ENCODE assay signal across 12 mouse cellular contexts in genomic region chr10:13115030-13115429, GRCm38 (mm10). TPM values are rescaled to one million over a fixed set of nuclear protein-coding genes. Genes with fewer than 3 reads are reported as not detected.
DNase-seq lines count a peak whose midpoint lies in the region; ATAC-seq lines count a peak whose summit lies in the region.
"Had no signal": no experiment of that assay in that cellular context is flagged by ENCODE, and none has a peak within 500 bp of the region (broad histone marks: within the 10 kb centered on the region; RNA-seq: fewer than 3 reads in every experiment).

No protein-coding gene starts in this region.

- no peak overlapping the region for H3K4me3 ChIP-seq in heart, embryonic 15.5 days
- H3K4me3 ChIP-seq in embryonic facial prominence, embryonic 11.5 days (ENCODE audit: low read depth, low read length), result no peak overlapping the region
- H3K4me3 ChIP-seq in hindbrain, embryonic 13.5 days, result no peak overlapping the region
- H3K4me3 ChIP-seq in neural tube, embryonic 11.5 days (ENCODE audit: low read depth, low read length), result no peak overlapping the region
- H3K4me3 ChIP-seq: lung, embryonic 15.5 days had no signal

- H3K27ac ChIP-seq in heart, embryonic 15.5 days, result peak overlapping the region; percentile 45
- no peak overlapping the region for H3K27ac ChIP-seq in embryonic facial prominence, embryonic 11.5 days (replicated peaks; ENCODE audit: low read depth, low read length)
- peak overlapping the region; percentile 67; the same call in 1 of the 2 replicates for H3K27ac ChIP-seq in hindbrain, embryonic 13.5 days
- H3K27ac ChIP-seq in neural tube, embryonic 11.5 days (ENCODE audit: low read depth, low read length), result peak overlapping the region; percentile 77
- H3K27ac ChIP-seq: lung, embryonic 15.5 days had no signal

- no peaks in the 10 kb centered on the region for H3K9me3 ChIP-seq in heart, embryonic 15.5 days (replicated peaks)
- no peaks in the 10 kb centered on the region for H3K9me3 ChIP-seq in embryonic facial prominence, embryonic 11.5 days (replicated peaks; ENCODE audit: control insufficient read depth, low read length)
- H3K9me3 ChIP-seq in hindbrain, embryonic 13.5 days, result no peaks in the 10 kb centered on the region
- H3K9me3 ChIP-seq in neural tube, embryonic 11.5 days (ENCODE audit: control insufficient read depth, low read length), result no peaks in the 10 kb centered on the region
- H3K9me3 ChIP-seq: lung, embryonic 15.5 days had no signal

- peaks cover 52% of the 10 kb centered on the region for H3K4me1 ChIP-seq in heart, embryonic 15.5 days (replicated peaks)
- no peaks in the 10 kb centered on the region for H3K4me1 ChIP-seq in embryonic facial prominence, embryonic 11.5 days (ENCODE audit: control insufficient read depth, insufficient read depth, low read length)
- H3K4me1 ChIP-seq in hindbrain, embryonic 13.5 days (replicated peaks), result peaks cover 42% of the 10 kb centered on the region
- peaks cover 44% of the 10 kb centered on the region for H3K4me1 ChIP-seq in neural tube, embryonic 11.5 days (ENCODE audit: control insufficient read depth, insufficient read depth, low read length)

- no peak overlapping the region for H3K4me2 ChIP-seq in heart, embryonic 15.5 days
- H3K4me2 ChIP-seq in embryonic facial prominence, embryonic 11.5 days (ENCODE audit: low read depth, low read length), result no peak overlapping the region
- H3K4me2 ChIP-seq in hindbrain, embryonic 13.5 days, result 0 out of 2 replicates have a peak overlapping the region, but pooled peaks have one; percentile 3
- H3K4me2 ChIP-seq in neural tube, embryonic 11.5 days (ENCODE audit: low read depth), result 0 out of 2 replicates have a peak overlapping the region, but pooled peaks have one; percentile 8
- H3K4me2 ChIP-seq: lung, embryonic 15.5 days had no signal

- DNase-seq in heart, adult 8-10 months (ENCODE audit: low spot score), result no peak
- DNase-seq in embryonic facial prominence, embryonic 11.5 days (ENCODE audit: low spot score), result peak; percentile 26
- DNase-seq in neural tube, embryonic 11.5 days (ENCODE audit: low spot score), result peak; percentile 60
- no peak for DNase-seq in gastrocnemius, adult 18-20 months (ENCODE audit: low spot score)
- DNase-seq in left cerebral cortex, postnatal 36 days (ENCODE audit: low spot score in 2 of 2), result no peak
- no peak for DNase-seq in right cerebral cortex, adult 18-20 months
- DNase-seq: cerebellum, postnatal 36 days; gastrocnemius, postnatal 36 days; kidney, postnatal 14 days had no signal

- intact Hi-C loops in left cerebral cortex, postnatal 36 days (cut with DNase I), result no loop called here

- H3K36me3 ChIP-seq in heart, embryonic 15.5 days, result no peaks in the 10 kb centered on the region
- H3K36me3 ChIP-seq in embryonic facial prominence, embryonic 11.5 days (replicated peaks; ENCODE audit: control insufficient read depth, insufficient read depth, low read depth, low read length), result no peaks in the 10 kb centered on the region
- no peaks in the 10 kb centered on the region for H3K36me3 ChIP-seq in hindbrain, embryonic 13.5 days
- H3K36me3 ChIP-seq in neural tube, embryonic 11.5 days (ENCODE audit: control insufficient read depth, insufficient read depth, low read length), result no peaks in the 10 kb centered on the region

- no peak overlapping the region for H3K9ac ChIP-seq in heart, embryonic 15.5 days
- H3K9ac ChIP-seq in embryonic facial prominence, embryonic 11.5 days (replicated peaks; ENCODE audit: low read length), result no peak overlapping the region
- H3K9ac ChIP-seq in hindbrain, embryonic 13.5 days, result no peak overlapping the region
- H3K9ac ChIP-seq in neural tube, embryonic 11.5 days (ENCODE audit: low read length), result no peak overlapping the region
- H3K9ac ChIP-seq: lung, embryonic 15.5 days had no signal

- no peak for ATAC-seq in heart, embryonic 15.5 days (replicated peaks; ENCODE audit: insufficient number of reproducible peaks, insufficient read depth, low FRiP score, low read depth)
- ATAC-seq in embryonic facial prominence, embryonic 11.5 days (replicated peaks; ENCODE audit: insufficient number of reproducible peaks, low FRiP score, low TSS enrichment, low read depth), result peak; percentile 61
- peak; percentile 49 for ATAC-seq in hindbrain, embryonic 13.5 days (ENCODE audit: low FRiP score)
- ATAC-seq in neural tube, embryonic 11.5 days (ENCODE audit: insufficient read depth, low FRiP score, low TSS enrichment), result peak; percentile 73

- no peaks in the 10 kb centered on the region for H3K27me3 ChIP-seq in heart, embryonic 15.5 days
- H3K27me3 ChIP-seq in embryonic facial prominence, embryonic 11.5 days (ENCODE audit: control insufficient read depth, insufficient read depth, low read length), result no peaks in the 10 kb centered on the region
- no peaks in the 10 kb centered on the region for H3K27me3 ChIP-seq in hindbrain, embryonic 13.5 days
- H3K27me3 ChIP-seq in neural tube, embryonic 11.5 days (ENCODE audit: control insufficient read depth, insufficient read depth, low read length), result no peaks in the 10 kb centered on the region
- H3K27me3 ChIP-seq: lung, embryonic 15.5 days had no signal

- 74% methylated on average over 4 of the region's 4 CpGs for WGBS in heart, embryonic 15.5 days
- 42% methylated on average over 4 of the region's 4 CpGs for WGBS in embryonic facial prominence, embryonic 11.5 days
- 11% methylated on average over 4 of the region's 4 CpGs for WGBS in hindbrain, embryonic 13.5 days
- 40% methylated on average over 4 of the region's 4 CpGs for WGBS in neural tube, embryonic 11.5 days

RNA-seq across cellular contexts. Expression of gene Plagl1, which starts 54.7 kb away (rescaled TPM):
- polyA plus RNA-seq in heart, embryonic 15.5 days (2015; fragmentation: Nextera tagmentation; extraction: Ambion mirVana), result 165 and 200 TPM in 2 replicates
- total RNA-seq in heart, adult 8-10 months (2022), result 1 to 10 TPM; 4.1 to 9.4 (median 6.5) TPM
- polyA plus RNA-seq in embryonic facial prominence, embryonic 11.5 days (2014; fragmentation: Nextera tagmentation; extraction: Ambion mirVana), result 136 and 141 TPM in 2 replicates
- 32.3 and 34.2 TPM in 2 replicates for polyA plus RNA-seq in hindbrain, embryonic 13.5 days (2015; fragmentation: Nextera tagmentation; extraction: Ambion mirVana)
- 147 and 150 TPM in 2 replicates for polyA plus RNA-seq in neural tube, embryonic 11.5 days (2014; fragmentation: Nextera tagmentation; extraction: Ambion mirVana)
- 1 to 10 TPM in 1 of 2 experiments, under 1 TPM in 1; 0.88 to 1.1 TPM for total RNA-seq in gastrocnemius, adult 18-20 months (2021)
- total RNA-seq in left cerebral cortex, postnatal 36 days (2021), result 10 to 100 TPM; 16.8 to 20.2 TPM

Comparison
In these comparisons a context has a peak if more than half of its experiments do, and no peak if none do; other contexts are left out.
1. H3K4me2 ChIP-seq: peak in hindbrain, embryonic 13.5 days (single experiment) and neural tube, embryonic 11.5 days (single experiment); none in heart, embryonic 15.5 days (single experiment) and embryonic facial prominence, embryonic 11.5 days (single experiment).
2. DNase-seq: peak in embryonic facial prominence, embryonic 11.5 days (single experiment) and neural tube, embryonic 11.5 days (single experiment); none in heart, adult 8-10 months (single experiment), gastrocnemius, adult 18-20 months (single experiment), left cerebral cortex, postnatal 36 days (0 of 2) and right cerebral cortex, adult 18-20 months (single experiment).